Mouse (Mus musculus): ENCODE results near the gene Hacl1.

The Hacl1 gene

DNA sequence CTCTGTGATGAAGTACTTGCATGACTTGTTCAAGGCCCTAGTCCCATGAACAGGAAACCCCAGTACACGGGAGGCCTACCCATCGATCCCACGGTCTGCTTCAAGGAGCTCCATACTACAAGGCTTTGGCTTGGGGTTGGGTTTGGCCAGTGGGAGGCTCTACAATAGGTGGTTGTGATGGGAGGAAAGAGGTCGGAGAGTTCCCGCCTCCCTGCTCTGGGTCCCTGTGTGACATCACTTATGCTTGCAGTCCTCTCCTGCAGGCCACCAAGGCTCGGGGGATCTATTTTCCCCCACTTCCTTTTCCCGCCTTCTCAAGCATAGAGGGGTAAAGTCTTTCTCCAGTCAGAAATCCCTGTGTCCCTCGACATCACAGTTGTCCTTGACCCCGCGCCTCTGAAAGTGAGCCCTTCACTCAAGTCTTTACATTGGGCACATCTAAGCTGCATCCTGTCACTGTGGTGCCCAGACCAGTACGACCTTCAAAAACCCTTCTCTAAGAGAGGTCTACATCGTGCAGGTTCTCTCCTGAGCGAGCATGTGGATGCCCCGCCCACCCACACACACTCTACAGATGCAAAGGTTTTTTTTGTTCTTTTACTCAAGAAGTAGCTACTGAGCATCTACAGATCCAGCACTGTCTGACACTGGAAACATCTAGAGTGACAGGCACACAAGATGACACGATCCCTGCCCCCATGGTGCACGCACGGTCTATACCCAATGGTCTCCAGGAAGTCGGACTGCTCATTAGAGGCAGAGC, 66.0 kb downstream of the Hacl1 start:
- no peak for DNase-seq (ENCODE audit: low spot score)

DNA sequence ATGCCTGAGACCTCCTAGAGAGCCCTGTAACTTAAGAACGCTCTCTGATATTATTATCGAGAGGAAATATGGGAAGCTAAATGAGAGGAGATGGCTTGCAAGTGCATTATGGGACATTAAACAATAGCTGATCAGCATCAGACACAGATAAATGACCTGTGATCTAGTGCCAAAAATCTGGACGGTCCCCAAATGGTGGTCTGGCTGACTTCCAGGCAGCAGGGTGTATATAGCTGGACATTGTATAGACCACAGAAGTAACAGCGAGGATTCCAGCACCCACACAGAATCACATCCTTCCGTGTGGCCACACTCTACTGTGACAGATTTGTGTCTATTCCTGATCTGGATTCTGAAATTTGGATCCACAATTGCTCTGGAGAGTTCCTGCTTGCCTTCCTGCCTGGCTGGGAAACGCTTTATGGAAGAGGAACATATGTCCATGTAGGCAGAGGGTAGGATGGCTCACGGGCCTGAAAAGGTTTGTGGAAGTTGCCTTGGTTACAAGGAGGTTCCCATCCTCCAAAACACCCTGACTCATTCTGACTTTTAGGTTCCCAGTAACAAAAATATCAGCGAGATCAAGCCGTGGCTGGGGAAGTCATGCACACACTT, 68.4 kb downstream of the Hacl1 start:
- no peak for DNase-seq (ENCODE audit: low spot score)

GRCm38 (mm10) chr14:31571419-31571818, 69.7 kb downstream of the Hacl1 start:
- no peak for DNase-seq (ENCODE audit: low spot score)

- DNase-seq (ENCODE audit: low spot score), result no peak
Observed at GRCm38 (mm10) chr14:31570131-31570951, 70.7 kb downstream of the Hacl1 start.

DNA sequence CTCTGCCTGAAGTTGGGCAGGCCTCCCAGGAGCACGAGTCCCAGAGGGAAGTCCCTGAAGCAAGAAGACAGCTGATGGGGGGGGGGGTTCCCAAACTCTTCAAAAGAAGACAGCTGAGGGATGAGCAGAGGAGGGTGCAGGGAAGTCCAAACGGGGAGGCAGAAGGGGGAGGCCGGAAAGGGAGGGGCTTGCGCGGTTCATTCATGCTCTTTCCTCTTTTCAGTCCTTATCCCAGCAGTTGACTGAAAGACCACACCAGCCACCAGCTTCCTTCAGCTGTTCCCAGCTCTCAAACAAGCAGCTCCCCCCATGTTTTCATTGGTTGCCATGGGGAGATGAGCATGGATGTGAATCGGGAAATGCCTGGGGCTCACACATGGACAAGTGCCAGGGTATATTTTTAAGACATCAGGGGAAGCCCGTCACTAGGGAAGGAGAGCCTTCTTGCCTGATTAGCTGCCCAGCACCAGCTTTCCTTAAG, 71.9 kb downstream of the Hacl1 start:
- DNase-seq (ENCODE audit: low spot score), result no peak

- no peak for DNase-seq (ENCODE audit: low spot score)
Observed at GRCm38 (mm10) chr14:31565478-31566212, 75.4 kb downstream of the Hacl1 start.

DNA sequence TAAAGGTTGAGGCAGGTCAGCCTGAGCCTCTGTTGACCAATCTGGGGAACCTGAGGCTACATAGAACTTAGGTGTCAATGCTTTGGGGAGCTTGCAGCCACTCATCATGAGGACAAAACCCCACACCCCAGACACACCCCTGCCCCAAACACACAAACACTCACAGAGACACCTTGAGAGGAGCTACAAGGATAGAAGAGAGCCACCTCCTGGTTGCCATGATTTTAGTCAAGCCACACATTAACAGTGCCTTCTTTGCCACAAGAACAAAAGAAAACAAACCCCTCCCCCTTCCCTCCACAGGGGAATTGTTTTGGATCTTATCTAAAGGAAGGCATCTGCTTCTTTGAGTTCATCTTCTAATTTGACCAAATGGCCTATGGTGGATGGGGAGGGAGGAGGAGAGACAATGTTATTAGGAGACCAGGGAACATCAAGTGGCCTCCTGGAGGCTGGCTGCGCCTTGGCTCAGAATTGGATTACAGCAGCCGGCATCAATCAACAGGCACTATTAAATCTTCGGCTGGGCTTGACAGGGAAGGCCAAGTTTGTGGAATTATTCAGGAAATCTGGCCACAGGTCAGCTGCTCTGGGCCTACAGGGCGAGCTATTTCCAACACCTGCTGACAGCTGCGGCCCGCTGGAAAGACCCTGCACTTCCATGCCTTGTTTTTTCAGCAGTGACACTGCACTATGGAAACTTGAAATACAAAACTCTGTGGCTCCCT, 76.5 kb downstream of the Hacl1 start:
- DNase-seq (ENCODE audit: low spot score), result peak; percentile 52

DNA sequence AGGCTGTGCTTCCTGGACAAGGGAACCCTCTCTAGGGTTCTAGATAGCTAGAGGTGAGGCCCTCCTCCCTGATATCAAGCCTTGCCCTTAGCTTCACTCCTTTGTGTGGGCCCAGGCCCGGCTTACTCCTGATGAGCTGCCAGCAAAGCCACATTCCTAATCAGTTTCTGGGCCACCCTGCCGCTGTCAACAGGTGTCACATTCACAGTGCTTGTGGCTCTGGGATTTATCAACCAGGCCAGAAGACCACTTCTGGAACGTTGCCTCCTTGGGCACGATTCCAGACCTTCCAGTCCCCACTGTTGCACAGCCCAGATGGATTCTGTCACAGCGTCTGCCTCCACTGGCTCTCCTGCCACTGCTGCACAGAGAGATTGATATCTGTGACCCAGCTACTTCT, 80.2 kb downstream of the Hacl1 start:
- no peak for DNase-seq (ENCODE audit: low spot score)

DNA sequence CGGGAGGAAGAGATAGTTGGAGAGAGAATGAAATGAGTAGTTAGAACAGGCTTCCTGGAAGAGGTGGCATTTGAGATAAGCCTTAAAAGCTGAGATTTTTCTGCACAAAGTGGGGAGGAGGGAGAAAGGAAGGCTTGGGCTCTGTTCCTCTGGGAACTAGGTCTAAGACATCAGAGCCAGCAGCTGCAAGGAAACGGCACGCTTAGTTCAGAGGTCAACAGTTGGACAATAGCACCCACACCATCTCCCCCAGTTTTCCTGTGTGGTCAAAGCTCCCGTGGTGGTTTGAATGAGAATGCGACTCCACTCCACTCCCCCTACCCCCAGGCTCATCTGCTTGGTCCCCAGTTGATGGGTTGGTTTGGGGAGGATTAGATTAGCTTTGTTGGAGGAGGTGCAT, 81.9 kb downstream of the Hacl1 start:
- no peak for DNase-seq (ENCODE audit: low spot score)

DNA sequence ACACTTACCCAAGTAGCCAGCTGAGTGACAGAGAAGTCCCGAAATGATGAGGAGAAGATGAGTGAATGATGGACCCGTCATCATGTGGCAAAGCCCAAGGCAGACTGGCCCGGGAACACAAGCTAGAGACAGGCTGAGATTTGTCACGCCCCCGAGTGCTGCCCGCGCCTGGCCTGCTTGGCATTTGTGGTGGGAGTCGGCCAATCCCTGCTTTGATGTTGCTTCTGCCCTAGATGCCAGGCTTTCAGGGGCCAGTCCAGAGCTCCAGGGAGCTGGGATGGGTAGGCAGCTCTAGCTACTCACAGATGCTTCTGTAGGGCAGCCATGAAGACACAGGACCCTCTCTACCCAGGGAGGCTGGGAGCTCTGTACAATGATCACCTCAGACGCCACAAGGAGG, 83.3 kb downstream of the Hacl1 start:
- no peak for DNase-seq (ENCODE audit: low spot score)

GRCm38 (mm10) chr14:31557273-31557672, 83.8 kb downstream of the Hacl1 start:
- no peak for DNase-seq (ENCODE audit: low spot score)

DNA sequence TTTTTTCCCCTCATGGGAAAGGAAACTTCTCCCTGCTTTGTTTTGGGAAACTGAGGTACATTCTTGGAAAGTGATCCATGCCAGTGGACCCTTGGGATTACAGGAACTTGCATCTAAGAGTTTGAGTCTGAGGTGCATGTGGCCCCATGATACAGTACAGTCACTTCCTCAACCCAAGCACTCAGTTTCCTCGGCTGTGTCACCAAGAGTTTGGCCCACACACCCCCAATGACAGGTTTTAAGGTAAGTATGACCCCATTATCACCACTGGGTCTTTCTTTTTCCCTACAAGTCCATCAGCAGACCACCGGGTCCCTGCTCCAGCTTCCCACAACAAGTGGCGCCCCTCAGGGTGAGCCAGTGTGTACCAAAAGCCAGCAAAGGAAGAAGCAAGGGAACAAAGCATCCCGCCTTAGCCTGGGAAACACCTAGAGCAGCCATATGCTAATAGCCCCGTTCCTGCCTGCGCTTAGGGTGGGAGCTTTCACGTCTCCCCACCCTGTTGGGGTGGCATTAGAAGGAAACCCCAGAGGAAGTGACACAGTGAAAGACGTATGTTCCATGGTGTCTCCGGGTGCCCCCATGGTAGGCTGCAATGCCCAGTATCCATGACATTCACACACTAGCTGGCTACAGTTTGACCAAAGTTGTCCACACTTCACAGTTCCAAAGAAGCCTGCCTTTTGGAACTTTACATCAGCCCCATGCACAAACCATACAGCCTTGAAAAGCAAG, 84.4 kb downstream of the Hacl1 start:
- no peak for DNase-seq (ENCODE audit: low spot score)

DNA sequence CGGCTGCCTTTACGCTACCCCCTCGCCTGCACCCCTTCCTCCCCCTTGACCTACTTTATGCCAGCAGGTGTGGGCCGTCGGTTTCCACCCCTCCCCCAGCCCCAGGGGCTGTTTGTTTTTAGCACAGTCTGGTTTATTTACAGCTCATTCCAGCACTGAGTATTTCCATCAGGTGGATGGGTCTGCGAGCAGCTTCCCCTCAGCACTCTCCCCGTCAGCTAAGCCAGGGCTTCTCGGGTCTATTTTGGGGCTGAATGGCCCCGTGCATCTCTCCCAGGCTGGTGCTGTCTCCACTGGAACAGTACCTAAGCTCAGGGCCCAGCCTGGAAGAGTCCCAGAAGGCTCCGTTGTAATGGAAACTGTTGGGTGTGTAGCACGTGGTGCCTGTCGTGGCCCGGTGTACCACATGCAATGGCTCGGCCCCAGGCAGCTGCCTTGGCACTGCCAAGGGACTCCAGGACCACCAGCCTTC, 85.1 kb downstream of the Hacl1 start:
- DNase-seq (ENCODE audit: low spot score), result no peak

DNA sequence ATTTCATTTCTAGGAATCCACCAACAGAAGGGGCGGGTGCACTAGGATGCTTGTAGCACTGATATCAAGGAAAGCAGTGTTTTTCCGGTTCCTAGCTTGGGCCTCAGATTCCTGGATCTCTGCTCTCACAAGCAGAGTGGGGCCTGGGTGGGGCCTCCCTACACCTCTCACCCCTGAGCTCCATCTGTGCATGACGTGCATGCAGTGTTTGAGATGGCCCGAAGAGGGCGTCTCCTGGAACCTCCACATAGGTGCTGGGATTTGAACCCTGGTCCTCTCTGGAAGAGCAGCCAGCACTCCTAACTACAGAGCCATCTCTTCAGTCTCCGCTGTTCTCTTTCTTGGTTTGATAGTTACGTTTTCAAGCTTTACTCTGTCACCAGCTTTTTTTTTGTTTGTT, 86.1 kb downstream of the Hacl1 start:
- no peak for DNase-seq (ENCODE audit: low spot score)
